Mouse (Mus musculus): ENCODE results near the gene Lmx1a.

DNA sequence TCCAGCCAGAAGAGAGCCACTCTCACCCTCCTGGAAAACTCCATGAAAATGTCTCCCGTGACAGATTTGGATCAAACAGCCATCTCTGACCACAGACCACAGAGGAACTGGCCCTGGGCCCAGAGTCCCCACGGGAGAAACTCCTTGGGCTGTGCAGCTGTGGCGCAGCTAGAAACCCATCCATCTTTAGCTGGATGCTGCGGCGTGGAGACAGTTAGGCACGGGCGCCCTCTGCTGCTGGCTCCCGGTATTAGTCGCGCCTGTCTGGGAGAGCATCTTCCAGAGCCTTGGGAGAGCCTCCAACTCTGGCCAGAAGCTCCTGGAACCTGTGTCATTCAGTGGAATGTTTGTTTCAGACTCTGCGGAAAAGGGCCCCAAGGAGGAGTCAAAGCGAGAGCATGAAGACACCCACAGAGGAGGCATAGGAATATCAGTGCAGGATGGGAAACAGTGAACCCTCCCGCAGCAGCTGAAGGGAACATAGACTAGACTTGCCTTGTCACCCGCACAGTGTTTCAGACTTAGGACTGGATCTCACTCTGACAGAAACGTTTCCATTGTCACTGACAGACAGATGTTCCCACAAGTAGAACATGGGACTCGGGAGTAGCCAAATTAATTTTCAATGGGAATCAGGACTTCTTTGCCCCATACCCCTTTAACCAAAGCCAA, 44.0 kb upstream of the Lmx1a start:
- peak; percentile 94 for TF ChIP-seq CTCF (conservative IDR thresholded peaks at IDR 0.05; ENCODE audit: low read length)
- TF ChIP-seq NANOG (IDR thresholded peaks at IDR 0.05; ENCODE audit: borderline replicate concordance, low read length): no peak
